Mouse (Mus musculus): ENCODE measurements around the gene Pate2. TPM values are rescaled to one million over a fixed set of nuclear protein-coding genes. Genes with fewer than 3 reads are reported as not detected.

Gene Pate2
- polyA plus RNA-seq, 1 experiment: 0.44 TPM

DNA sequence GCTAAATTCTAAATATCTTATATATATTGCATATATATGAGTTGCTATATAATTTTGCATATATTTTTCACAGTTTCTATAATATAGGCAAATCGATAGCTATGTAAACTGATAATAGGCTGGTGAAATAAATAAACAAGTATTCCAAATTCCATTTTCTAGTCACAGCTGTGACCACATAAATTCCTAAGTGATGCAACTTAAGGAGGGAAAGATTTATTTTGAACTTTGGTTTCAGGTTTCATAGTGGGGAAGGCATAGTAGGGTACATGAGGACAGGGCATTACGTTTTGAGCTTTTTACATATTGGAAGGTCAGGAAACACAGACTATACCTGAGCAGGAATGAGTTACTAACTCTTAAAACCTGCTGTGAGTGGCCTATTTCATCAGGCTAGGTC is 103.5 kb downstream of the Pate2 start:
- Histone ChIP-seq H3K4me1 (ENCODE audit: control insufficient read depth, insufficient read depth, low read length) (no peaks in the 10 kb centered on the region), H3K27ac (ENCODE audit: insufficient read depth, low read length) (no peak overlapping the region), H3K4me3 (ENCODE audit: insufficient read depth, low read length) (no peak overlapping the region)
- no peak for TF ChIP-seq CTCF (IDR thresholded peaks at IDR 0.05; ENCODE audit: extremely low read depth, insufficient read depth, low read length)
- no peak for TF ChIP-seq POLR2A (IDR thresholded peaks at IDR 0.05; ENCODE audit: extremely low read depth, insufficient read depth, low read length)

DNA sequence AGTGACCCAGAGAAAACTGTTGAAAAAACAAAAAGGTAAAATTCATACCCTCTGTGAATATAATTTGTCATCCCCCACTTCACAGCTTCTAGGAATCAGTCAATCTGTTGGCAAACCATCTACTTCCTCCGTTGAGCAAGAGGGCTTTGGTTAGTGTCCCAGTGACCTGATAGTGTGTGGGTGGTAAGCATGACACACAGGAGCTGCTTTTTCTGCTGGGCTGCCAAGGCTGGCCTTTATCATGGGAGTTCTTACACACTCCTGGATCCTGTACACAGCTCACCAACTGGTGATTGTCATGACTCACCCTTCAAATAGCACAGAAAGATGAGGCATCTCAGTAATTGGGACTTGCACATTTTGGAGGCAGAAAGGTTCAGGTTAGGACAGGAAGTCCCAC is 116.9 kb downstream of the Pate2 start, which contains the start of gene Pate1:
Pate1 (minus strand) TSS at position 378 of the 400 bp plus-strand sequence.
- Histone ChIP-seq H3K4me3 (ENCODE audit: insufficient read depth, low read length) (no peak within 1 kb of the TSS), H3K4me1 (ENCODE audit: control insufficient read depth, insufficient read depth, low read length) (no peaks in the 10 kb centered on the region), H3K27ac (ENCODE audit: insufficient read depth, low read length) (no peak within 1 kb of the TSS)
- no peak for TF ChIP-seq POLR2A (IDR thresholded peaks at IDR 0.05; ENCODE audit: extremely low read depth, insufficient read depth, low read length)
- no peak for TF ChIP-seq CTCF (IDR thresholded peaks at IDR 0.05; ENCODE audit: extremely low read depth, insufficient read depth, low read length)

DNA sequence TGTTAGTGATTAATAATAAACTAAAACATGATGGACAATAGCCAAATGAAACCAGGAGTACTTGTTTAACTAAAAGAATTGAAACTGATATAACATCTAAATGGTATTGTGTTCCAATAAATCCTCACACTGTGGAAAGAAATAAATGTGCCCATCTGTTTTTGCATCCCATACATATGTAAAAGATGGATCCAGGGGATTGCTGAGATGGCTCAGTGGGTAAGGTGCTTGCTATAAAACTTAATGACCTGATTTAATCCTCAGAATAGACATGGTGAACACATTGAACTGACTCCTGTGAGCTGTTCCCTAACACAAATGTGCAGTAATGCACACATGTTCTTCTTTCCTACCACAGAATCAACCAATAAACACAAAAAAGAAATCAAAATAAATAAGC is 121.8 kb downstream of the Pate2 start:
- TF ChIP-seq CTCF (IDR thresholded peaks at IDR 0.05; ENCODE audit: extremely low read depth, insufficient read depth, low read length): no peak
- no peak for TF ChIP-seq POLR2A (IDR thresholded peaks at IDR 0.05; ENCODE audit: extremely low read depth, insufficient read depth, low read length)
- no peak overlapping the region for H3K4me3 ChIP-seq (ENCODE audit: insufficient read depth, low read length)
- no peak overlapping the region for H3K27ac ChIP-seq (ENCODE audit: insufficient read depth, low read length)
- H3K4me1 ChIP-seq (ENCODE audit: control insufficient read depth, insufficient read depth, low read length): no peaks in the 10 kb centered on the region

DNA sequence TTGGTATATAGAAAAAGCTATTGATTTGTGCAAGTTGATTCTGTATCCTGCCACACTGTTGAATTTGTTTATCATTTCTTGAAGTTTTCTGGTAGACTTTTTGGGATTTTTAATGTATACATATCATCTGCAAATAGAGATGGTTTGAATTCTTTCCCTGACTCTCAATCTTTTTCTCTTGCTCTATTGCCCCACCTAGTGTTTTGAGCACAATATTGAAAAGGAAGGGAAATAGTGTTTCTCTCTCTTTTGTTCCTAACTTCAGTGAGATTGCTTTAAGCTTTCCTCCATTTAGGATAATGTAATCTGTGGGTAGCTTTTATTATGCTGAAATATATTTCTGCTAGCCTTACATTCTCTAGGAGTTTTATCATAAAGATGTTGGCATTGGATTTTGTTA is 137.2 kb downstream of the Pate2 start:
- no peak overlapping the region for H3K27ac ChIP-seq (ENCODE audit: insufficient read depth, low read length)
- no peaks in the 10 kb centered on the region for H3K4me1 ChIP-seq (ENCODE audit: control insufficient read depth, insufficient read depth, low read length)
- TF ChIP-seq POLR2A (IDR thresholded peaks at IDR 0.05; ENCODE audit: extremely low read depth, insufficient read depth, low read length) (no peak), CTCF (IDR thresholded peaks at IDR 0.05; ENCODE audit: extremely low read depth, insufficient read depth, low read length) (no peak)
- H3K4me3 ChIP-seq (ENCODE audit: insufficient read depth, low read length): no peak overlapping the region

Other genes starting within 250 kb of the Pate2 start
- 5.6 and 6.2 TPM in 2 replicates for gene Cdon, start 149.2 kb upstream of the Pate2 start, polyA plus RNA-seq (2012; rRNA removed)
- not detected in 2 replicates for gene Gm1113, start 52.0 kb upstream of the Pate2 start, polyA plus RNA-seq (2012; rRNA removed)
- 13.9 and 14.8 TPM in 2 replicates for gene Ddx25, start 11.8 kb upstream of the Pate2 start, polyA plus RNA-seq (2012; rRNA removed)
- 11.4 and 12.0 TPM in 2 replicates for gene Pus3, start 11.7 kb upstream of the Pate2 start, polyA plus RNA-seq (2012; rRNA removed)
- 5.4 and 7.3 TPM in 2 replicates for gene Hyls1, start 114 bp downstream of the Pate2 start, polyA plus RNA-seq (2012; rRNA removed)
- not detected in 2 replicates for gene Pate4, start 41.7 kb downstream of the Pate2 start, polyA plus RNA-seq (2012; rRNA removed)
- not detected in 2 replicates for gene Pate3, start 77.9 kb downstream of the Pate2 start, polyA plus RNA-seq (2012; rRNA removed)
- gene Pate1, start 117.1 kb downstream of the Pate2 start, polyA plus RNA-seq (2012; rRNA removed): not detected in 2 replicates
- gene Gm17677, start 170.8 kb downstream of the Pate2 start, polyA plus RNA-seq (2012; rRNA removed): not detected in 2 replicates
- gene Gm17727, start 207.8 kb downstream of the Pate2 start, polyA plus RNA-seq (2012; rRNA removed): not detected in 2 replicates
- not detected in 2 replicates for gene Gm27235, start 219.8 kb downstream of the Pate2 start, polyA plus RNA-seq (2012; rRNA removed)
- not detected in 2 replicates for gene D730048I06Rik, start 219.8 kb downstream of the Pate2 start, polyA plus RNA-seq (2012; rRNA removed)

Data from cortical plate, adult 2 months (tissue).